Mouse (Mus musculus) gastrocnemius, adult 2 months (tissue): ENCODE data around the gene Gm12394. TPM values are rescaled to one million over a fixed set of nuclear protein-coding genes. Genes with fewer than 3 reads are reported as not detected.
"Not testable (repeated sequence)": the region's sequence is repeated elsewhere in the genome, so short reads cannot be mapped to it uniquely, and the experiment has no call there.

Source experiments
- DNase-seq: peaks from one replicate; pipeline ENCODE4 v3.0.0; 2022
- H3K27ac ChIP-seq: fragments of 200-600 bp; 2 replicates; pipeline ENCODE4 v1.8.1; 2022; ENCODE audit warnings: mild to moderate bottlenecking
- H3K4me3 ChIP-seq: fragments of 200-600 bp; 2 replicates; pipeline ENCODE4 v1.8.1; 2022; ENCODE audit warnings: mild to moderate bottlenecking, moderate library complexity
- CTCF ChIP-seq: fragments of 200-600 bp; IDR thresholded peaks from 2 replicates; pipeline ENCODE4 v1.8.1; 2022; ENCODE audit warnings: antibody characterized with exemption, mild to moderate bottlenecking, moderate library complexity
- intact Hi-C: fragments of 180-260 bp; cut with DNase I; formaldehyde crosslinking; loops from one replicate; pipeline ENCODE4 v1.15.1; 2025
- total RNA-seq, 2 experiments: library from RNA; stranded (reverse); gene quantifications; 2 replicates each; pipeline ENCODE4 v1.2.3; 2021

Gene Gm12394
- total RNA-seq, 2 experiments from 2014 or later: not detected

DNA sequence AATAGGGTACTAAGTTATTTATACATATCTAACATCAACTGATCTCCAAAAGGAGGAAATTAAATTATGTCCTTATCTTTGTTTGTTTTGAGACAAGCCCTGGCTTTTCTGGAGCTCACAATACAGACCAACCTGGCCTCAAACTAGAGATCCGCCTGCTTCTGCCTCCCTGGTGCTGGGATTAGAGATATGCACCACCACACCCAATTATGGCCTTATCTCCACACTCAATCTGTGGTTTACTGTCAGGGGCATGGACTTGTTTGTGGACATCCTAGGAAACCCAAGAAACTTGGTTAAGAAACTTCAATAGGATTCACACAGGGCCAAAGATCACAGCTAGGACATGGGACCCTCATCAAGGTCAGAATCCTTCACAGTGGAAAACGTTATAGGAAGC is 21.1 kb upstream of the Gm12394 start:
- TF ChIP-seq CTCF: no peak
- no peak for DNase-seq
- intact Hi-C loops: loop anchor here (1.0 kb wide), 2 partner anchors 69 to 88 kb away; no protein-coding TSS in a partner anchor
- Histone ChIP-seq H3K27ac (no peak overlapping the region), H3K4me3 (no peak overlapping the region)

DNA sequence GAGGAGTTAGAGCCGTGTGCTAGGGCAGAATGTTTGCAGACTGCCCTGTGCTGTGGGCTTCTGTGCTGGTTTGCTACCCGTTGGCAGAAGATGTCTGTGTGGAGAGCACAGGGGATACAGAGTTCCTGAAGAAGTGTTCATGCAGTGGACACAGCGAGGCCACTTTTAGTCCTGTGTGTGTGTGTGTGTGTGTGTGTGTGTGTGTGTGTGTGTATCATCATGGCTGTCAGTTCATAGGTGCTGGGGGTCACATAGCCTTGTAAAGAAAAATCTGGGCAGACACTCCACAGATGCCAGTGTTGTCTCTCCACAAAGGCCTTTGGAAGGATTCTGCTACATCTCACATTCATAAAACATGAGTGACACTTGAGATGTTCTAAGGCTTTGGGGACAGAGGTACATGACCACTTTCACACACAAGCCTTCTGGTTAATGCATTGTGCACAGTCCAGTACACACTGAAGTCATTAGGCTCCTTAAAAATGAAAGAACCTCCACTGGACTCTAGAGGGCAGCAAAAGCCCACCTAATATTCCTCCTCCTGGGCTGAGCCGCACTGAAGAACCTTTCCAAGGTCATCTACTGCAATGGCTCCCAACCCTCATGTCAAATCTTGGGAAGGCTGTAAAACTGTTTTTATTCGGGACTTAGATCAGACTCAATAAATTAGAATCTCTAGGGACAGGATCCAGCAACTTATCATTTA is 20.2 kb upstream of the Gm12394 start:
- intact Hi-C loops: loop anchor here (1.0 kb wide), 2 partner anchors 70 to 89 kb away; no protein-coding TSS in a partner anchor
- Histone ChIP-seq H3K4me3 (no peak overlapping the region), H3K27ac (no peak overlapping the region)
- peak; percentile 71 for TF ChIP-seq CTCF
- peak; percentile 50 for DNase-seq

DNA sequence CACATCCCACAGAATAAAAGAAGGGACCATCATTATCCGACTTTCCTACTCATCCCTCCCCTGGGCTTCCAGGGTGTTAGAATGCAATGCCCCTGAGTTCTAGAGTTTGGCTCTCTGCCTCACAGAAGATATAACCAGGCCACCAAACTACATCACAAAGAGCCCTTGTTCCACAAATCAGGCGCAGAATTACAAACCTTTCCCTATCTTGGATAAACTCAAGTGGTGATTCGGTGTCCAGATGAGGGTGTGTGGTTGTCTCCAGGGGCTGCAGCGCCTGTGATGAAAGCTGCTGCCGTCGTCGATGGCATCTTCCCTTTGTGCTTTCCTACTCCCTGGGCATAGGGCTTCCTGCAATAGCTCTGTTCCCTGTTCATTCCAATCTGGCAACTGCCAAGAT is 17.6 kb upstream of the Gm12394 start, which contains the start of gene Fam205c:
TSS of gene Fam205c (minus strand) at position 101 of the 400 bp plus-strand sequence.
- H3K27ac ChIP-seq: no peak within 1 kb of the TSS
- TF ChIP-seq CTCF: no peak
- DNase-seq: no peak
- intact Hi-C loops: no loop called here
- H3K4me3 ChIP-seq: no peak within 1 kb of the TSS

DNA sequence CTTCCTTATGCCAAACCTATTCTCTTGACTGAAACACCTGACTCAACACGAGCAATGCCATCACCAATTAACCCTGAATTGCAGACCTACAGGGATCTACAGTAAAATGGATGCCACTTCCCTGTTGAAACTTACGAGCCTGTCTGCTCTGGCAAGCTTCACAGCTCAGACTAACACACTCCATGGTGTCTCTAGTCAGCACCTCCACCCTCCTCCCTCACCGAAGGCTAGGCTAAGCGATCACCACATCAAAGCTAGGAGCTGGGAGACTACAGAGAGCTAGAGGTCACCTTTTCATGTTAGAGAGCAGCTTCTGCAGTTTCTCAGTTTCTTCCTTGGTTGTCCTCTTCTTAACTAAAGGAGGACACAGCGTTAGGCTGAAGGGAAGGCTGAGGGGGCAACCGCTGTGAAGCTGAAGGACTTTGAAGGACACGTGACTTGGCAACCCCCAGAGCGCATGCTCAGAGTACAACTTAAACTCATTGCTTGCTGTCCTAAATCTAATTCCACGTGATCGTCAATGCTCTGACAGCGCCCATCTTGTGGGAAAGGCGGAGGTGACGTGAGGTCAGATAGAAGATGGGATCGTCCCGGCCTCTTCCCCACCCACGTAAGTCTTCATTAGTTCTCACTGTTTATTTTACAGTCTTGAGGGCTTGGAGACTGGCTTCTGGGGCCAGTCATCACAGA is 16.3 kb upstream of the Gm12394 start:
- TF ChIP-seq CTCF: no peak
- intact Hi-C loops: no loop called here
- no peak overlapping the region for H3K4me3 ChIP-seq
- no peak overlapping the region for H3K27ac ChIP-seq
- no peak for DNase-seq

DNA sequence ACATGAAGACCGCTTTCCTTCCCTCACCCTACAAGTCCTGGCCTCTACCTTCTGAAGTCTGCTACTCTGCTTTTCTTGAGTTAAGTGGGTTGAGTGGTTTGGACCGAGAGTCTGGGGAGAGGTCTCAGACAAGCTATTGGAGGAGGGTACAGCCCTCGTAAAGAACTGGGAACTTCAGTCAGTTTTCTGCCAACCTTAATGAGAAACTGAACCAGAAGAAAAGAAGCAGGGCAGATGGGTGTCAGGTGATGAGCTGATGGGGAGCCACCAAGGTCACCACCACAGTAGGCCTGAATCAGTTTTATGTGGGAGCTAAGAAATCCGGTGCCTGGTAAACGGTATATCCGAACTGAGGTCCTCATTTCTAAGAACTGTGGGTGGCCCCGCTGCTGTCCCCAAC is 15.6 kb upstream of the Gm12394 start:
- TF ChIP-seq CTCF: no peak
- no peak for DNase-seq
- H3K4me3 ChIP-seq: no peak overlapping the region
- H3K27ac ChIP-seq: no peak overlapping the region
- intact Hi-C loops: no loop called here

DNA sequence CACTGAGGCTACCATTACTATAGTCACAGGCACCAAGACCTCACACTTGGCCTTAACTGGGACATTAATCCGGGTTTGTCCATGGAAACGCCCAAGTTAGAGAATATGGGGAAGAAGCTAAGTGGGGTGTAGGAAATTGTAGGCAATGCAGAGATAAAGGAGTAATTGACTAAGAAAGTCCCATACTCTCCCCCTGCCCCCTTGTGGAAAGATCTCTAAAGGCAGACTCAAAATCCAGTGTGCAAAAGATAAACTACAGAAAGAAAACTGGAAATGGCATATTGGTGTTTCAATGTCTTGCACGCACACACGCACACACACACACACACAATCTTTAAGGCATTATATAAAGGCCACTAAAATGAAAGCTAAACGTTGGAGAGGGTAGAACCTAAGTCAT is 14.2 kb upstream of the Gm12394 start:
- Histone ChIP-seq H3K27ac (no peak overlapping the region), H3K4me3 (no peak overlapping the region)
- no peak for DNase-seq
- intact Hi-C loops: no loop called here
- TF ChIP-seq CTCF: peak; percentile 40

DNA sequence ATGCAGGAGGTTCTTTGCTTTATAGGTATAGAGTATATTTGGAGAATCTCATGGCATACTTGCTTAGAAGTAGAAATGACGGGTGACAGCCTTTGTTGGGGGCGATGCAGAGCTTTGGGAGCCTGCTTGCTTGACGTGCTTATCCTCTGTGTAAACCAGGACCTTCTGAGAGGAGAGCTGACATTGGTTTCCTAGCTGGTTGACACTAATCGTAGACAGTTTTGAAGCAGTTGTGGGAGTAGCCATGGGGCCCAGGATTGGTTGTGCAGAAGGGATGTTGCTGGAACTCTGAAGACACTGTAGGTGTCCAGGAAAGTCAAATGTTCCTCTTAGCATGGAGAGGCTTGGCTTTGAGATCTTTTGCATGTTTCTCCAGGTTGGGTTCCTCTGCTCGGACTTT is 11.6 kb upstream of the Gm12394 start:
- no peak for DNase-seq
- no peak for TF ChIP-seq CTCF
- H3K4me3 ChIP-seq: no peak overlapping the region
- no peak overlapping the region for H3K27ac ChIP-seq
- intact Hi-C loops: no loop called here

DNA sequence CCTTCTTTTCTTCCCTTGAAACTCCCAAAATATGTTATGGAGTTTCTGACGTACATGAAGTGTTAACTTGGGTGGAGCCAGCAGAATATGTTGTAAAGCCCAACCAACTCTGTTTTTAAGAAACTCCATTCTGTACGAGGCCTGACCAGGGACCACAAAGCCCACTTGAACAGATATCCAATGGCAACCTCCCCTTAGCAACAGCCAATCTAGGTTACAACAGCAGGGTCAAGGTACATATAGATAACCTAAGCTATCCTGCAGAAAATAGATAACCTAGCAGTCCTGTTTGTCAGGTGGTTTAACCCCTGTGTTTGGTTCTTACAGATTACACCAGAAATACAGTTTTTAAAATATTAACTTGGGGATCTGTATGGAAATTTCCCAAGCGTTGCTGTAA is 10.8 kb upstream of the Gm12394 start:
- intact Hi-C loops: no loop called here
- Histone ChIP-seq H3K27ac (no peak overlapping the region), H3K4me3 (no peak overlapping the region)
- DNase-seq: no peak
- TF ChIP-seq CTCF: no peak

DNA sequence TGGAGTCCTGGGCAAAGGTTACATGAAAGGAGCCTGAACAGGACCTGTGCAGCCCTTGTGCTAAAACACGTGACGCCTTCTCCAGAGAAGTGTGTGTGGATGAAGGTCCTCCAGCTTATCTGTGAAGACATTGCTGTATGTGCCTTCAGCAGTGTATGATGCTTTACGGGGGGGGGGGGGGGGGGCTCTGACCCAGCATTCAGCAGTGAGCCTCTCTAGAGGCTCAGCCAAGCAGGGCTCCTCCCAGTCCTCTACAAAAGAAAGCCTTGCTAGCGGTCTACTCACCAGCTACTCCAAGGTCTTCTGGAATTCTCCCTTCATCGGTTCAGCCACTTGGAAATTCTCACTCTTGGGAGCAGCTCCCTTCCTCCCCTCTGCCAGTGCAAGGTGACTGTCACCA is 6.9 kb upstream of the Gm12394 start:
- H3K27ac ChIP-seq, DNase-seq, intact Hi-C loops, H3K4me3 ChIP-seq: not testable (repeated sequence)

DNA sequence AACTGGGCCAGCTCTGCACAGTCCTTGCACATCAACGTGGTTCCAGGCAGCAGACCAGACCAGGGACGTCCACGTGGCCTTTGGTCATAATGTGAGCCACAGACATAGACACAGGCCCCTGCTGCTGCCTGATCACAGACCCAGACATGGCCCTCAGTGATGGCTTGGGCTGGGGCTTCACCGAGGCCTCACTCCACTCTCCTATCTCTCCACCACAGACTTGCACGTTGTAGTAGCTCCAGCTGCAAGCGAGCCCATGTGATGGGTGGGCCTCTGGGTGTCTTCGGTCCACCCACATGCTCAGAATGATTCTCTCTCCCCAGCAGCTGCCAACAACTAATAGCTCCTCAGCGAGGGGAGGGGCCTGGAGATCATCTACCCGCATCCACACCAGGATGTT is 3.9 kb upstream of the Gm12394 start:
- H3K4me3 ChIP-seq, DNase-seq, H3K27ac ChIP-seq, intact Hi-C loops: not testable (repeated sequence)

DNA sequence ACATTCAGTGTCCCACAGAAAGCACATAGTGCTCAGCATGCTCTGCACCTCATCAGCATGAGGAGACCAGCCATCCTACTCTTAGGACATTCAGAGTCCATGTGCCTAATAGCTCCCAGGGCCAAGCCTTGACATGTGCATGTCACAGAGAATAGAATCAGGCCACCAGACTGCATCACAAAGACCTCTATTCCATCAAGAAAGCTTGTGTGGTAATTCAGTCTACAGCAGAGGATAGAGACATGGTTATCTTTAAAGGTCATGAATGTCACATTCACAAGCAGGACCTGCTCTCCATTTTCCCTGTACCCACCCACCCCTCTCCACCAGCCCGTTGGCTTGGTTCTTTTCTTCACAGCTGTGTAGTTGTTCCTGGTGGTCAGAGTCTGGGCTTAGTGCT is 2.8 kb downstream of the Gm12394 start, which contains the start of gene Fam205a1:
TSS of gene Fam205a1 (minus strand) at position 101 of the 400 bp plus-strand sequence.
- intact Hi-C loops, H3K27ac ChIP-seq, H3K4me3 ChIP-seq, DNase-seq: not testable (repeated sequence)

DNA sequence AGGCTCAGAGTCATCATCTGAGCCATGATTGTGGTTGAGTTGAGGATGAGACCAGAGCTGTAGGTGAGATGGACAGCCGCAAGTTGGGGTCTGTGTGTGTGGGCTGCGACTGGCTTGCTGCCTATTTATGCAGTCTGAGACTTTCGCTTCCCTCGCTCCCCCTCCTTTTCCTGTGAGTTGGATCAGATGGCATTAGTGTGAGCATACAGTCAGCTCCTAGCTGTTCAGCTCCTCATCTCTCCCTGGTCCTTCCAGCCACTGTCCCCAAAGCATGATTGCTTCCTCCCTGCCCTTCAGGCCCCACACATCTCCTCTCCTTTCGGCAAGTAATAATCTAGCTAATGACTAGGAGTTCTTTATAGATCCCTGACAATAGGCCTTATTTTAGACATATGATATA is 82.7 kb downstream of the Gm12394 start, which contains the start of gene Ccl21a:
TSS of gene Ccl21a (minus strand) at position 101 of the 400 bp plus-strand sequence.
- intact Hi-C loops, H3K27ac ChIP-seq, H3K4me3 ChIP-seq, DNase-seq: not testable (repeated sequence)

DNA sequence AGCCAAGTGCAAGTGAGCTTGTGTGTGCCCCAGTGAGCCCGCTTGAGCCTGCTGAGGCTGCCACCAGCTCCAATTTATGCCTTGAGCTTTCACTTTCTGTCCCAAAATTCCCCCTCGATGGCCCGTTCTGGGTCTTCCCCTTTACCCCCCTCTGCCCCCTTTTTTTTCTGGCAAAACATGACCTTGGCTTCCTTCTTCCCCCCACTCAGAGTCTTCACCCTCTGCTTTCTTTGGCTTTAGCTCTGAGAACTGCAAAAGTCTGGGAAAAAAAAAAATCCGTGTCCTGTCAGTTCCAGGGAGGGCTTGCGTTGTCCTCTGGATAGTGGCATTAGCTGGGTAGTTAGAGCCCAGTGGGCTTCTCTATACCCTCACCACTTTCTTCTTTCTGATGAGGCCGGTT is 100.1 kb downstream of the Gm12394 start, which contains the start of gene Ccl19:
TSS of gene Ccl19 (minus strand) at position 101 of the 400 bp plus-strand sequence.
- intact Hi-C loops, H3K27ac ChIP-seq, H3K4me3 ChIP-seq, DNase-seq: not testable (repeated sequence)

DNA sequence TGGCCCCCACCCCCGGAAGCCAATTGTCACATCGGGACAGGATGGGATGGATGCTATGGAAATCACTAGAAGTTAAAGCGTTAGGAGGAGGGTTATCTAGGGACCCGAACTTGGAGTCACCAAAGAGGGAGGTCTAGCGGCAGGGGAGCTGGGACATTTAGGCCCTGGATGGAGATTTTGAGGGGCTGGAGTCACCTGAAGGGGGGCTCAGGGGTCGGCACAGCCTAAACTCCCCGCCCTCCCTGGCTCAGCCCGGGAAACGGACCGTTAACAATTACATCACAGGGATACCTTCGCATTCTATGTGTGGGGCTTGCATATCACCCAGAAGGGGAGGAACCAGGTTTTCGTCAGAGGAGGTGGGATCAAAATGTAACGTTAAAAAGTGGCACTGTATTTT is 121.3 kb downstream of the Gm12394 start, which contains the start of gene 4930578G10Rik:
TSS of gene 4930578G10Rik (plus strand) at position 301 of the 400 bp plus-strand sequence.
- H3K27ac ChIP-seq, intact Hi-C loops, DNase-seq, H3K4me3 ChIP-seq: not testable (repeated sequence)

Other genes with a start within 250 kb of the Gm12394 start
- gene Gm10591, start 244.6 kb downstream of the Gm12394 start, total RNA-seq: not detected
- gene Gm2564, start 227.1 kb downstream of the Gm12394 start, total RNA-seq: 10 to 100 TPM in 1 of 2 experiments, 1 to 10 TPM in 1; 8.5 to 12.5 TPM
- not detected for gene Ccl27b, start 201.5 kb downstream of the Gm12394 start, total RNA-seq
- gene Il11ra2, start 194.9 kb downstream of the Gm12394 start, total RNA-seq: under 1 TPM in 1 of 2 experiments, not detected in 1; 0.25 TPM
- under 1 TPM in 1 of 2 experiments, not detected in 1; 0.95 TPM for gene 4930578G10Rik, start 121.2 kb downstream of the Gm12394 start, total RNA-seq
- gene Ccl19, start 100.2 kb downstream of the Gm12394 start, total RNA-seq: not detected
- 10 to 100 TPM in 1 of 2 experiments, 1 to 10 TPM in 1; 7.5 to 13.2 TPM for gene Ccl21a, start 82.8 kb downstream of the Gm12394 start, total RNA-seq
- gene Fam205a1, start 2.9 kb downstream of the Gm12394 start, total RNA-seq: not detected
- gene Fam205c, start 17.5 kb upstream of the Gm12394 start, total RNA-seq: under 1 TPM; 0.38 to 0.89 TPM
- gene Phf24, start 59.9 kb upstream of the Gm12394 start, total RNA-seq: 1 to 10 TPM in 1 of 2 experiments, under 1 TPM in 1; 0.41 to 1.3 TPM
- gene Dnajb5, start 93.0 kb upstream of the Gm12394 start, total RNA-seq: 100 to 1,000 TPM; 178 to 216 TPM
- gene 1700022I11Rik, start 112.8 kb upstream of the Gm12394 start, total RNA-seq: not detected
- gene Vcp, start 143.7 kb upstream of the Gm12394 start, total RNA-seq: 100 to 1,000 TPM; 229 to 272 TPM
- 1 to 10 TPM in 1 of 2 experiments, under 1 TPM in 1; 0.84 to 1.2 TPM for gene Fancg, start 153.7 kb upstream of the Gm12394 start, total RNA-seq
- 10 to 100 TPM in 1 of 2 experiments, 1 to 10 TPM in 1; 4.9 to 10.2 TPM for gene Pigo, start 169.0 kb upstream of the Gm12394 start, total RNA-seq
- 100 to 1,000 TPM in 1 of 2 experiments, 10 to 100 TPM in 1; 87.5 to 108 TPM for gene Stoml2, start 174.9 kb upstream of the Gm12394 start, total RNA-seq
- gene Fam214b, start 189.4 kb upstream of the Gm12394 start, total RNA-seq: 10 to 100 TPM; 21.1 to 24.5 TPM
- 1 to 10 TPM; 2.1 to 2.9 TPM for gene Unc13b, start 202.2 kb upstream of the Gm12394 start, total RNA-seq